Mouse (Mus musculus): ENCODE data around the gene Cyp2e1. TPM values are rescaled to one million over a fixed set of nuclear protein-coding genes. Genes with fewer than 3 reads are reported as not detected.
"Not testable (repeated sequence)": the region's sequence is repeated elsewhere in the genome, so short reads cannot be mapped to it uniquely, and the experiment has no call there.

The Cyp2e1 gene
- polyA plus RNA-seq, 1 experiment from 2014 or later: 0.52 TPM

- Histone ChIP-seq H3K4me1 (replicated peaks; ENCODE audit: control insufficient read depth, insufficient read depth) (no peaks in the 10 kb centered on the region), H3K36me3 (ENCODE audit: control insufficient read depth, insufficient read depth, low read length) (no peaks in the 10 kb centered on the region), H3K9ac (ENCODE audit: low read length) (no peak overlapping the region), H3K4me2 (replicated peaks; ENCODE audit: low read depth) (no peak overlapping the region), H3K9me3 (ENCODE audit: control insufficient read depth, low read length) (no peaks in the 10 kb centered on the region), H3K4me3 (ENCODE audit: low read depth, low read length) (no peak overlapping the region), H3K27me3 (ENCODE audit: control insufficient read depth, insufficient read depth, low read length) (no peaks in the 10 kb centered on the region), H3K27ac (replicated peaks) (no peak overlapping the region)
- DNase-seq (ENCODE audit: low spot score): no peak
- no peak for ATAC-seq (ENCODE audit: low FRiP score, low TSS enrichment)
- no peak for TF ChIP-seq EP300 (optimal IDR thresholded peaks at IDR 0.05)
- TF ChIP-seq CTCF (IDR thresholded peaks at IDR 0.05; ENCODE audit: low read depth): no peak
- 73% methylated on average over 6 of the region's 6 CpGs for WGBS
Measured at GRCm38 (mm10) chr7:140748116-140748826, 15.3 kb upstream of the Cyp2e1 start.

- no peak overlapping the region for H3K4me2 ChIP-seq (replicated peaks; ENCODE audit: low read depth)
- H3K36me3 ChIP-seq (ENCODE audit: control insufficient read depth, insufficient read depth, low read length): no peaks in the 10 kb centered on the region
- TF ChIP-seq CTCF (IDR thresholded peaks at IDR 0.05; ENCODE audit: low read depth) (no peak), EP300 (optimal IDR thresholded peaks at IDR 0.05) (no peak)
- no peak overlapping the region for H3K4me3 ChIP-seq (ENCODE audit: low read depth, low read length)
- no peaks in the 10 kb centered on the region for H3K9me3 ChIP-seq (ENCODE audit: control insufficient read depth, low read length)
- WGBS: 73% methylated on average over 3 of the region's 3 CpGs
- DNase-seq (ENCODE audit: low spot score) (no peak), ATAC-seq (ENCODE audit: low FRiP score, low TSS enrichment) (no peak)
- H3K9ac ChIP-seq (ENCODE audit: low read length): no peak overlapping the region
- no peaks in the 10 kb centered on the region for H3K4me1 ChIP-seq (replicated peaks; ENCODE audit: control insufficient read depth, insufficient read depth)
- H3K27me3 ChIP-seq (ENCODE audit: control insufficient read depth, insufficient read depth, low read length): no peaks in the 10 kb centered on the region
- no peak overlapping the region for H3K27ac ChIP-seq (replicated peaks)
Measured at GRCm38 (mm10) chr7:140748827-140749160, 14.7 kb upstream of the Cyp2e1 start.

GRCm38 (mm10) chr7:140754556-140754955 is 9.0 kb upstream of the Cyp2e1 start:
- TF ChIP-seq CTCF (IDR thresholded peaks at IDR 0.05; ENCODE audit: low read depth) (no peak), EP300 (optimal IDR thresholded peaks at IDR 0.05) (no peak)
- Histone ChIP-seq H3K27ac (replicated peaks) (no peak overlapping the region), H3K9ac (ENCODE audit: low read length) (no peak overlapping the region), H3K9me3 (ENCODE audit: control insufficient read depth, low read length) (no peaks in the 10 kb centered on the region), H3K27me3 (ENCODE audit: control insufficient read depth, insufficient read depth, low read length) (no peaks in the 10 kb centered on the region), H3K4me2 (replicated peaks; ENCODE audit: low read depth) (no peak overlapping the region), H3K36me3 (ENCODE audit: control insufficient read depth, insufficient read depth, low read length) (no peaks in the 10 kb centered on the region), H3K4me3 (ENCODE audit: low read depth, low read length) (no peak overlapping the region), H3K4me1 (replicated peaks; ENCODE audit: control insufficient read depth, insufficient read depth) (no peaks in the 10 kb centered on the region)
- ATAC-seq (ENCODE audit: low FRiP score, low TSS enrichment) (no peak), DNase-seq (ENCODE audit: low spot score) (no peak)

- ATAC-seq (ENCODE audit: low FRiP score, low TSS enrichment) (no peak), DNase-seq (ENCODE audit: low spot score) (no peak)
Measured at GRCm38 (mm10) chr7:140756151-140756854, 7.2 kb upstream of the Cyp2e1 start.

GRCm38 (mm10) chr7:140760647-140761046 is 2.9 kb upstream of the Cyp2e1 start:
- H3K36me3 ChIP-seq (ENCODE audit: control insufficient read depth, insufficient read depth, low read length): no peaks in the 10 kb centered on the region
- no peaks in the 10 kb centered on the region for H3K9me3 ChIP-seq (ENCODE audit: control insufficient read depth, low read length)
- no peak for TF ChIP-seq CTCF (IDR thresholded peaks at IDR 0.05; ENCODE audit: low read depth)
- no peak for TF ChIP-seq EP300 (optimal IDR thresholded peaks at IDR 0.05)
- H3K4me1 ChIP-seq (replicated peaks; ENCODE audit: control insufficient read depth, insufficient read depth): no peaks in the 10 kb centered on the region
- no peak overlapping the region for H3K4me3 ChIP-seq (ENCODE audit: low read depth, low read length)
- no peak overlapping the region for H3K9ac ChIP-seq (ENCODE audit: low read length)
- ATAC-seq (ENCODE audit: low FRiP score, low TSS enrichment) (no peak), DNase-seq (ENCODE audit: low spot score) (no peak)
- no peak overlapping the region for H3K4me2 ChIP-seq (replicated peaks; ENCODE audit: low read depth)
- H3K27me3 ChIP-seq (ENCODE audit: control insufficient read depth, insufficient read depth, low read length): no peaks in the 10 kb centered on the region
- H3K27ac ChIP-seq (replicated peaks): no peak overlapping the region

More at GRCm38 (mm10) chr7:140756151-140756854, 7.2 kb upstream of the Cyp2e1 start:
- Histone ChIP-seq H3K4me1 (replicated peaks; ENCODE audit: control insufficient read depth, insufficient read depth) (no peaks in the 10 kb centered on the region), H3K9ac (ENCODE audit: low read length) (no peak overlapping the region), H3K4me2 (replicated peaks; ENCODE audit: low read depth) (no peak overlapping the region), H3K36me3 (ENCODE audit: control insufficient read depth, insufficient read depth, low read length) (no peaks in the 10 kb centered on the region), H3K9me3 (ENCODE audit: control insufficient read depth, low read length) (no peaks in the 10 kb centered on the region), H3K4me3 (ENCODE audit: low read depth, low read length) (no peak overlapping the region), H3K27ac (replicated peaks) (no peak overlapping the region), H3K27me3 (ENCODE audit: control insufficient read depth, insufficient read depth, low read length) (no peaks in the 10 kb centered on the region)
- TF ChIP-seq EP300 (optimal IDR thresholded peaks at IDR 0.05) (no peak), CTCF (IDR thresholded peaks at IDR 0.05; ENCODE audit: low read depth) (no peak)
- WGBS: 53% methylated on average over 4 of the region's 4 CpGs

- not testable (repeated sequence) for H3K27ac ChIP-seq (replicated peaks); DNase-seq (ENCODE audit: low spot score); H3K4me1 ChIP-seq (replicated peaks; ENCODE audit: control insufficient read depth, insufficient read depth); H3K36me3 ChIP-seq (ENCODE audit: control insufficient read depth, insufficient read depth, low read length); H3K27me3 ChIP-seq (ENCODE audit: control insufficient read depth, insufficient read depth, low read length); H3K4me3 ChIP-seq (ENCODE audit: low read depth, low read length); ATAC-seq (ENCODE audit: low FRiP score, low TSS enrichment); H3K9ac ChIP-seq (ENCODE audit: low read length); H3K9me3 ChIP-seq (ENCODE audit: control insufficient read depth, low read length); H3K4me2 ChIP-seq (replicated peaks; ENCODE audit: low read depth)
- WGBS: 65% methylated on average over 1 of the region's 1 CpGs
Measured at GRCm38 (mm10) chr7:140765391-140765790, 1.9 kb downstream of the Cyp2e1 start.

Measured in stomach, postnatal 0 days (tissue).